Mouse (Mus musculus) brain, embryonic 14.5 days (tissue): Measurements from ENCODE around the gene Rab25. TPM values are rescaled to one million over a fixed set of nuclear protein-coding genes. Genes with fewer than 3 reads are reported as not detected.

Experiments used
- DNase-seq: peaks from one replicate; pipeline ENCODE4 v3.0.0-alpha.2; 2011; ENCODE audit warnings: low read depth
- CTCF ChIP-seq: fragments of 200-500 bp; IDR thresholded peaks from 2 replicates; pipeline ENCODE4 v1.5.1; 2012; ENCODE audit warnings: inconsistent platforms, mild to moderate bottlenecking, moderate library complexity, borderline replicate concordance; ENCODE audit not compliant: insufficient read depth, insufficient read length; ENCODE audit errors: extremely low read depth
- POLR2A ChIP-seq: fragments of 200-500 bp; IDR thresholded peaks from 2 replicates; pipeline ENCODE4 v1.6.1; 2012; ENCODE audit warnings: mild to moderate bottlenecking, inconsistent platforms, borderline replicate concordance; ENCODE audit not compliant: poor library complexity, insufficient read depth, insufficient read length, severe bottlenecking; ENCODE audit errors: extremely low read depth
- polyA plus RNA-seq: library from polyadenylated mRNA; depleted of rRNA; stranded (reverse); fragments of >200 nt; gene quantifications from 2 replicates; pipeline ENCODE4 v1.2.3, GENCODE M21; 2012

The Rab25 gene
- polyA plus RNA-seq, 1 experiment, result 1.7 TPM

DNA sequence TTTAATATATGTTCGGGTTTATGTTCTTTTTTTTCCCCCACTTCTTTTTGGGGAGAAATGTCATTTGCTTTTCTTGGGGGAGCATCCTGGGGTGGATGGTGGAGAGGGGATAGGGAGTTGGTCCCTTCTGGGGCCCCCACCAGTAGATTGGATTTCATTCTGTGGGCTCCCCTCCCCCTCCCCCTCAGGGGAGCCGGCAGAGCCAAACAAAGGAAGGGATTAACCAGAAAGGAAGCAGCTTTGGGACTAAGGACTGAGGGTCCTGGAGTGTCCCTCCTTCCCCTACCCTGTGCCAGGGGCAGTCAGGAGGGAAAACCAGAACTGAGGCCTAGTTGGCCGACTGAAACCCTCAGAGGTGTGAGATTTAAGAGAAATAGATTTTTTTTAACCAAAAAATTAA is 8.7 kb downstream of the Rab25 start:
- TF ChIP-seq CTCF, result no peak
- peak; percentile 87 for DNase-seq

DNA sequence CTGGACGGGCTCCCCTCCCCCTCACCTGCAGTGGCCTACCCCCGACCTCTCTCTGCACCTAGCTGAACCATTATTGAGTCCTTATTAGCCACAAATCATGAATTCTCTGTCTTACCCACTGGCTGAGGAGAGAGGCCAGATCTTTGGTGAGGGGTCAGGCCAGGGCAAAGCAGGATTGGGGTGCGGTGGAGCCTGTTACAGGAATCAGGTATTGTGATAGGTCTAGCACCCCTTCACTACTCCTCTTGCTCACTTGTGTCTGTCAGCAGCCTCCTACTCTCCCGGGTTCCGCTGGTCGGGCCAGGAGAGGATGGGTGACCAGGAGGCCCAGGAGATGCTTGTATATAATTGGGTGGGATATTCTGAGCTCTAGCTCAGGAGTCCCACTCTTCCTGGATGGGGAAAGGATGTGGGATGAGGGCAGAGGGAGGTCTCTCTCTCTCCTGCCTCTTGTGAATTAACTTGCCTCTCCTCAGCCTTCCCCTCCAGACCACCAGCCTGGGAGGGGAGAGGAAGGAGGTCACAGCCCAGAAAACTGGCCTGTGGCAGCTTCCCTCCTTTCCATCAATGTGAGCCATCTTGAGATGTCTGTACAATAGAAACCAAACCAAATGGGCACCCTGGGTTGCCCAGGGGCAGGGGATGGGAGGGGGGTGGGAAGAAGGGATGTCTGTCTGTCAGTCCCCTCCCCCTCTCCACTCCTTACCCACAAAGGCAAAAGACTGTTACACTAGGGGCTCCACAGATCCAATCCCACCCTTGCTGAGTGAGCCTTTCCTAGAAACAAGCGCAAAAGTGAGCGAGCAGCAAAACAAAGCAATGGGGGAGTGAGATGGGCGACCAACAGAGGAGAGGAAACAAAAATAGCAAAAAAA is 9.6 kb downstream of the Rab25 start:
- DNase-seq, result peak; percentile 63
- TF ChIP-seq CTCF (no peak), POLR2A (no peak)

DNA sequence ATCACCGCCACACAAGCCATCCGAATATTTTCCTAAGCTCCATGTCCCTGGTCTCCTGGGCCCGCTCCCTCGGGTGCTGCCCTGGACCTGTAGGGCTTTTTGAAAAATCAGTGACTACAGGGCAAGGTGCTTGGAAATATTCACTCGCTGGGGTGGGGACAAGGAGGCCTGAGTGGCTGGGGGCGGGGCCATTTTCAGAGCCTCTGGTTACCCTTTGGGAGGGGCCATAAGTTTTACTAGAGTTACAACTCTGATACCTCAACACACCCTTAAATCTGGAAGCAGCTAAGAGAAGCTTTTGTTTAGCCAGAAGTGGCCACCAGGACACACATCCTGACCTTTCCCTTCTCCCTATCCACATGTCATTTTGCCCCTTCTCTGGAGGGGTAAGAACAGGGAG is 11.0 kb downstream of the Rab25 start:
- no peak for DNase-seq
- TF ChIP-seq POLR2A (no peak), CTCF (no peak)

DNA sequence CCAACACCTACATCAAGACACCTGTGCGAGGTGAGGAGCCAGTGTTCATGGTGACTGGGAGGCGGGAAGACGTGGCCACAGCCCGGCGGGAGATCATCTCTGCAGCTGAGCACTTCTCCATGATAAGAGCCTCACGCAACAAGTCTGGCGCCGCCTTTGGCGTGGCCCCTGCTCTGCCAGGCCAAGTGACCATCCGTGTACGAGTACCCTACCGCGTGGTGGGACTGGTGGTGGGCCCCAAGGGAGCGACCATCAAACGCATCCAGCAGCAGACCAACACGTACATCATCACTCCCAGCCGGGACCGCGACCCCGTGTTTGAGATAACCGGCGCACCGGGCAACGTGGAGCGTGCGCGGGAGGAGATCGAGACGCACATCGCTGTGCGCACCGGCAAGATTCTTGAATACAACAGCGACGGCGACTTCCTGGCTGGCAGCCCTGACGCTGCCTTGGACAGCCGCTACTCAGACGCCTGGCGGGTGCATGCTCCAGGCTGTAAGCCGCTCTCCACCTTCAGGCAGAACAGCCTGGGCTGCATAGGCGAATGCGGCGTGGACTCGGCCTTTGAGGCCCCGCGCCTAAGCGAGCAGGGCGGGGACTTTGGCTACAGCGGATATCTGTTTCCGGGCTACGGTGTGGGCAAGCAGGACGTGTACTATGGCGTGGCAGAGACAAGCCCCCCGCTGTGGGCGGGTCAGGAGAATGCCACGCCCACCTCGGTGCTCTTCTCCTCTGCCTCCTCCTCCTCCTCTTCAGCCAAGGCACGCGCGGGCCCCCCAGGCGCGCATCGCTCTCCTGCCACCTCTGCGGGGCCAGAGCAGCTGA is 11.8 kb downstream of the Rab25 start:
- peak; percentile 76 for DNase-seq
- TF ChIP-seq CTCF (no peak), POLR2A (no peak)

DNA sequence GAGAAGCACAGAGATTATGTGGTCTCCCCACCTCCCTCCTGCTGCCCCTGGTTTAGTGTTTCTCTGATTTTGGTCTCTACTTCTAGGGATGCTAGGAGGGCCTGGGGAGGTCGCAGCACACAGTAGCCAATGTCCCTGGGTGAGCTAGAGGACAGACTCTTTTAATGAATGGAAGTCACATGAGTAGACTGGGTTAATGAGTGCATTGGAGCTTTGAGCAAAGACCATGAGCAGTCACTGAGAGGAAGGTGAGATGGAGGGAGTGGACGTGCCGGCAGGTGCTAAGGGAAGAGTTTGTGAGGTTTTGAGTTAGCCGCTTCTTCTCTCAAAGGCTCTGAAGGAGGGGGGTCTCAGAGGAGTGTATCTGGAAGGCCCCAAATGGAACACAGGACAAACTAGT is 12.6 kb downstream of the Rab25 start:
- TF ChIP-seq CTCF (no peak), POLR2A (no peak)
- DNase-seq, result no peak

DNA sequence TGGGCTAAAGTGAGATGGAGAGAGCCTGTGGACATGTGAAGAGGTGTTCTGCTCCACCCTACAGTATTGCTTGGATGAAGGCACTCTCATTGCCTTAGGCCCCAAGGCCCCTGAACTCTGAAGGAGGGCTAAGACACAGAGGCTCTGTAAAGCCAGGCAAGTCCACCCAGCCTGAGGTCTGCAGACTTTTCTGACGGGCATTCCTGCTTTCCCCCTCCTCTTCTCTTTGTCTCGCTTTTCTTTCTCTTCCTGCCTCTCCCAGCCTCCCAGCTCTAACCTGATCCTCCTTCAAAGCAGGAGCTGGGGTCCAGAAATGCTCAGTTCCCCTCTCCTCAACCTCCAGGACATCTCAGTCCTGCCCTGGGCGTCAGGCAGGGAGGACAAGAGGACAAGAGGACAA is 13.1 kb downstream of the Rab25 start:
- no peak for DNase-seq
- TF ChIP-seq POLR2A (no peak), CTCF (no peak)

DNA sequence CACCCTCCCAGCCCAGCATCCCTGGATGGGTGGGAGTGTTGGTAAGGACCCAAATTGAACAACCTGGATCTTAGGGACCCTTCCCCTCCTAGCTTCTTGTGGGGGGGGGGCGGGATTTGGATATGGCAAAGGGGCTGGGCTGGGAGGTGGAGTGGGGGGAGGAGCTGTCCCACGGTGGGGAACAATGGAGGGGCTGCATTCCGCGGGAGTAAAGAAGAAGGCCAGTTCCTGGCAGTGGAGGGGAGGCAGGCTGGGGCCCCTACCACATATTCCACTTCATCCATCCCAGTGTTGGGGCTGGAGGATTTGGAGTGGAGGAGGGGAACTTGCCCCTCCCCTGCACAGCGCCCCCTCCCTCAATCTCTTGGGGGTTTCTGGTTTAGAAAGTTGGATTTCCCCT is 14.4 kb downstream of the Rab25 start:
- DNase-seq, result peak; percentile 66
- TF ChIP-seq POLR2A (no peak), CTCF (no peak)

DNA sequence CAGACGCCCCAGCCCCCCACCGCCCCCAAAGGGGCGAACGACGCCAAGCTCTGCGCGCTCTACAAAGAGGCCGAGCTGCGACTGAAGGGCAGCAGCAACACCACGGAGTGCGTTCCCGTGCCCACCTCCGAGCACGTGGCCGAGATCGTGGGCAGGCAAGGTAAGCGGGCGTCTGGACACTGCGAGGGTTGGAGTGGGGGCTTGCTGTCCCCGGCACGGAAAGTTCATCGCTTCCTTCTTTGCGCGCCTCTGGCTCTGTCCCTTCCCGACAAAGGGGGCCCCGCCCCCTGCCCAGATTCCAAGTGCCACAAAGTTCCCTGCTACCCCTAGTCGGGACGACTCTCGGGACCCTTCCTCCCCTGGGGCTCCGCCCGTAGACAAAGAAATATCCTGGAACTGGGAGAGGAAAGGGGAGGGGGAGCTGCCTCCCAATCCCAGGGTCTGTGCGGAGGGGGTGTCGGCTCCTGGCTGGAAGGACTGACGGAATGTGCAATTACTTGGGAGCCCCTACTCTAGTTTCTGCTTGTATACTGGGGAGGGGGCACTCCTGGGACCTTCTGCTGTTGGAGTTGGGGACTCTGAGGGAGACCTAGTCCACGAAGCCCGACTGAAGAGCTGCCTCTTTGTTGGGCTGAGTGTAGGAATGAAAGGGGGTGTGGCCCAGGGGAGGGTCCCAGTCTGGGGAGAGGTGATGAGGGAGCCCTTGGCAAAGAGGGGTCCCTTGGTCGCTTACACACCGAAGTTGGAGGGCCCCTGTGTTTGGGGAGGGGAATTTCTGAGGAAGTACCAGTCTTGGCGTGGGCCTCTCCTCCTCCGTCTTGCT is 15.2 kb downstream of the Rab25 start:
- peak; percentile 85 for DNase-seq

DNA sequence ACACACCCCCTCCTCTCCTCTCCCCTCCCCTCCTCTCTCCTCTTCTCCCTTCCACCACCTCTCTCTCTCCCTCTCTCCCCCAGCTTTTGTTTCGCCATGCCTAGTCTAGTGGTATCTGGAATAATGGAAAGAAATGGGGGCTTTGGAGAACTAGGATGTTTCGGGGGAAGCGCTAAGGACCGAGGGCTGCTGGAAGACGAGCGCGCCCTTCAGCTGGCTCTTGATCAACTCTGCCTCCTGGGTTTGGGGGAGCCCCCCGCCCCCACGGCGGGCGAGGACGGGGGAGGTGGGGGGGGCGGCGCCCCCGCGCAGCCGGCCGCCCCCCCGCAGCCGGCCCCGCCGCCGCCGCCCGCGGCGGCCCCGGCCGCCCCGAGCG is 15.8 kb downstream of the Rab25 start, which contains the start of gene Mex3a:
Gene Mex3a (plus strand): TSS at position 97 of the 376 bp plus-strand sequence.
- TF ChIP-seq POLR2A (no peak), CTCF (no peak)
- DNase-seq, result no peak

More for the DNA sequence above, 15.2 kb downstream of the Rab25 start:
- no peak for TF ChIP-seq POLR2A

DNA sequence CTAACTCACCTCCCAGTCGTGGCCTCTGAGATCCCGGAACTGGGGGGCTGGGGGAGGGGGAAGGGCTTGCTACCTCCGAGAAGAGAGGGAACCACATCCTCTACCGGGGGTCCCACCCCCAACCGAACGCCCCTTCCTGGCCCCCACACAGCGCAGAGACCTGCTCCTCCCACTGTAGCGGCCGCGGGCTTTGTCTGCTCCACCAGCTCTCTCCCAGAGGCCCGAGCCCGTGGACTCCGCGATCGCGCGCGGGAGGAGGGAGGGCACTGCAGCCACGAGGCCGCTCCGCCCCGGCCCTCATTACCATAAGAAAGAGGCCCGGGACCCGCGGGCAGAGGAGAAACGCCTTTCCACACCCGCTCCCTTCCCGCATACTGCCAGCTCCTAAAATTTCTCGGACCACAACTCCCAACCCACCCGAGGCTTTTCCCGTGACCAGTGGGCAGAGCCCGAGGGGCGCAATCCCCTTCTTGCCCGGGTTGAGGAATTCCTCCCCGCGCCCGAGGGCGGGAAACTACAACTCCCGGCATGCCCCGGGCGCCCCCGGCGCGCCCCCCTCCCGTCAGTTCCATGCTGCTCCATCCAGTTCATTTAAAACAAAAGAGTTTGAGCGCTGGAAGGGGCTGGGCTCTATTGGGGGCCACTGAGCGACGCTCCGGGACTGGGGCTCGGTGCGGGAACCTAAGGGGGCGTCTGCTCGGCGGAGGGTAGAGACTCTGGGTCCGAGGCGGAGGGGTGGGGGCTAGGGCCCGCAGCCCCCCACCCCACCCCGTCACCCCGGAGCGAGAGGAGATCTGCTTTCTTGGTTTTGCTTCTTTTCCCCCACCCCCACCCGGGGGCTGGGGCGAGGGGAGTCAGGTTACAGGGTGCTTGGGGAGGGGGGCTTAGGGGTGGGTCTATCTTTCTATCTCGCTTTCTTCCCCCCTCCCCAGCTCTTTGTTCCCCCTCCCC is 16.5 kb downstream of the Rab25 start:
- peak; percentile 97 for DNase-seq
- TF ChIP-seq POLR2A, result peak; percentile 49; the same call in 1 of the 2 replicates
- no peak for TF ChIP-seq CTCF

DNA sequence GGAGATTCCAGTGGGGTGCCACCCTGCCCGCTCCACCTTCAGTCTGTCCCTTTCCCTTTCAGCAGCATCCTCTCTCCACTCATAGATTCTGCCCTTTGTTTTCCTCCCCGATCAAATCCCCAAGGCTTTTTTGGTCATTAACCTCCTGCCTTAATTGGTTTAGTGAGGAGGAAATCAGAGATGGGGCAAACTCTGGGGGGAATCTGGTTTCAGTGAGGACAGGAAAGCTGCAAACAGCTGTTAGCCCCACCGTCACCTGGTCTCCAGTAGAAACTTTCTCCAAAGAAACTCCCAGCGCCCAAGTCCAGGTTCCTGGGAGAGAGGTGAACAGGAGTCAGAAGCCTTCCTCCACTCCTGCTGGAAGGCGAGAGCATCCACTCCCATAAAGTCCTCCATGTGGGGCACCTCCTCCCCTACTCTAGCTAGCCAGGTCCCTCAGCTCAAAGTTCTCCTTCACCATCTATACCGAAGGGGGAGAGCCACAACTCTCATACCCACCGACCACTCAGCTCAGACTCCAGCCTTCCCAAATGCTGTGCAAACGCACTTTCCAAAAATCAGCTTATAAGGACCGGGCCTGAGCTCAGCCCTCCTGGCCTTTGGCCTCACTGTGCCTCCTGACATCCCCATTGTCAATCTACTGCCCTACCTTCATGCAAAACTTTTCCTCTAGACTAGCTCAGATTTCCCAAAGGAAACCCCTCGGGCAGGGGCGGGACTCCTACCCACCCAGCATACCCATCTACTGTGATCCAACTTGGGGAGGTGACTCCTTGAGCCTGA is 17.8 kb downstream of the Rab25 start:
- peak; percentile 43 for DNase-seq
- no peak for TF ChIP-seq POLR2A
- TF ChIP-seq CTCF, result no peak
